8 mouse cellular contexts compared by ENCODE assay signal in the genomic region with DNA sequence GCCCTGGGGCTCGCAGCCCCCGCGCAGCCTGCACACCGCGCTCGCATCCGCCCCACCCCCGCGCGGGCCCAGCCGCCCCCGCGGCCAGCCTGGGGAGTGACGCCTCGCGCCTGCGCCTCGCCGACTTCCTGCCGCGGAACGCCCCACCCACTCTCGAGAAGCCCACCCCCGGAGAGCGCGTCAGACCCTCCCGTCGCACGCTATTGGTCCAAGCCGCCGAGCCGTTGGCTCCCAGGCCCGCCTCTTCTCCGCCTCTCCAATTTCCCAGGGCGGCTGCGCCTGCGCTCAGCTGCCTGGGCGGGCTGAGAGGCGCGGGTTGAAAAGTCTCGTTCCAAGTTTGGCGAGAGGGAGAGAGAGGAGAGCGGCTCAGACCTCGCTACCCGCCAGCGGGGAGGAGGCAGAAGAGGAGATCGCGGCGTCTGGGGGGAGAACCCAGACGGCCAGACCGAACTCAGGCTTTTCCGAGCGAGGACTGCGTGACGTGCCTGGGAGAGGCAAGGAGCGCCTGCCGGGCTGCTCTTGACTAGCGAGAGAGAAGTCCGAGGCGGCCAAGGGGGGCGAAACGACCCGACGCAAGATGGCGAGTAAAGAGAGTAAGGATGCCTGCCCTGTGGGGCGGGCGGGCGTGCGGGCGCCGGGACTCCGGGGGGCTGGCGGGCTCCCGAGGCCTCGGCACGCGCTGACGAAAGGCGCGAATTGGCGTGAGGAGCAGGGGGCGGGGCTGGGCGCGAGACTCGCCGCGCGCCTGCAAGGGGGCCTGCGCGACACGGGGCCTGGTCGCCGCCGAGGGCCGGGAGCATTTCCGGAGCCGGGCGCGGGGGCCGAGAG. TPM values are rescaled to one million over a fixed set of nuclear protein-coding genes. Genes with fewer than 3 reads are reported as not detected.
DNase-seq lines count a peak whose midpoint lies in the region; ATAC-seq and TF ChIP-seq lines count a peak whose summit lies in the region.

A gene (plus strand): TSS at position 288 of the 828 bp plus-strand sequence.

- H3K27me3 ChIP-seq in forebrain, embryonic 16.5 days (replicated peaks; ENCODE audit: control insufficient read depth, insufficient read depth, low read length), result no peaks in the 10 kb centered on the region
- H3K27me3 ChIP-seq in lung, embryonic 15.5 days, result no peaks in the 10 kb centered on the region

- peak within 1 kb of the TSS; percentile 61 for H3K4me2 ChIP-seq in forebrain, embryonic 16.5 days (ENCODE audit: low read length)
- H3K4me2 ChIP-seq in lung, embryonic 15.5 days, result peak within 1 kb of the TSS; percentile 51

- peak within 1 kb of the TSS; percentile 84 to 86 for H3K4me3 ChIP-seq in ES-E14 (ENCODE audit: insufficient read depth in 1 of 2, low read depth in 1 of 2, low read length in 2 of 2, poor library complexity in 1 of 2, severe bottlenecking in 1 of 2)
- peak within 1 kb of the TSS; percentile 70 for H3K4me3 ChIP-seq in forebrain, embryonic 16.5 days (replicated peaks; ENCODE audit: low read length)
- H3K4me3 ChIP-seq in lung, embryonic 15.5 days, result peak within 1 kb of the TSS; percentile 68

- no peaks in the 10 kb centered on the region for H3K9me3 ChIP-seq in ES-E14 (ENCODE audit: control insufficient read depth, insufficient read depth, low read depth, low read length)
- no peaks in the 10 kb centered on the region for H3K9me3 ChIP-seq in forebrain, embryonic 16.5 days (ENCODE audit: control insufficient read depth, low read length)
- H3K9me3 ChIP-seq in lung, embryonic 15.5 days, result no peaks in the 10 kb centered on the region

- 32% methylated on average over 44 of the region's 100 CpGs for WGBS in forebrain, embryonic 16.5 days
- 10% methylated on average over 33 of the region's 100 CpGs for WGBS in lung, embryonic 15.5 days

- peak within 1 kb of the TSS; percentile 94 for H3K9ac ChIP-seq in ES-E14 (ENCODE audit: insufficient read depth, low read depth, low read length, poor library complexity, severe bottlenecking)
- peak within 1 kb of the TSS; percentile 68 for H3K9ac ChIP-seq in forebrain, embryonic 16.5 days (replicated peaks; ENCODE audit: low read depth, low read length)
- H3K9ac ChIP-seq in lung, embryonic 15.5 days, result peak within 1 kb of the TSS; percentile 77

- ATAC-seq in forebrain, embryonic 16.5 days, result peak; percentile 98
- peak; percentile 97 for ATAC-seq in lung, embryonic 15.5 days (ENCODE audit: borderline replicate concordance, extremely low read depth, low FRiP score, low TSS enrichment)

- in situ Hi-C loops in ES-E14 (cut with MboI; ENCODE audit: low sequenced_read_pairs in 2 of 2, unreplicated experiment in 2 of 2), result no loop called here

- DNase-seq in ES-E14 (ENCODE audit: low read depth, low spot score), result peak; percentile 72
- DNase-seq in cerebellum, adult 11-12 months, result peak; percentile 94
- peak; percentile 84 to 87 for DNase-seq in heart, postnatal 36 days
- DNase-seq in layer of hippocampus, adult 8-10 months (ENCODE audit: low spot score in 2 of 2), result peak; percentile 89
- peak; percentile 93 for DNase-seq in ovary, adult 18-20 months (ENCODE audit: low spot score)
- peak; percentile 94 for DNase-seq in thymus, postnatal 0 days (ENCODE audit: low spot score)

- H3K27ac ChIP-seq in ES-E14 (ENCODE audit: insufficient read depth, low read depth, low read length, poor library complexity, severe bottlenecking), result peak within 1 kb of the TSS; percentile 97
- peak within 1 kb of the TSS; percentile 90 for H3K27ac ChIP-seq in forebrain, embryonic 16.5 days (ENCODE audit: low read length)
- peak within 1 kb of the TSS; percentile 99 for H3K27ac ChIP-seq in lung, embryonic 15.5 days

- intact Hi-C loops in heart, postnatal 36 days (cut with DNase I), result loop anchor here (2.0 to 5.0 kb wide), 3 partner anchors 24 to 127 kb away; a partner anchor contains a TSS

- H3K36me3 ChIP-seq in ES-E14 (ENCODE audit: control insufficient read depth, insufficient read depth, low read length, poor library complexity, severe bottlenecking), result peaks cover 8% of the 10 kb centered on the region; the same call in 1 of the 2 replicates
- H3K36me3 ChIP-seq in forebrain, embryonic 16.5 days (ENCODE audit: control insufficient read depth, insufficient read depth), result no peaks in the 10 kb centered on the region
- H3K36me3 ChIP-seq in lung, embryonic 15.5 days, result 0 out of 2 replicates have a peak, but pooled peaks cover 5% of the 10 kb centered on the region

- peaks cover 2 to 4% of the 10 kb centered on the region in 2 experiments; a peak in 3 of 4 replicates for H3K4me1 ChIP-seq in ES-E14 (ENCODE audit: control insufficient read depth in 2 of 2, insufficient read depth in 2 of 2, low read length in 2 of 2, poor library complexity in 1 of 2)
- peaks cover 7% of the 10 kb centered on the region for H3K4me1 ChIP-seq in forebrain, embryonic 16.5 days (replicated peaks; ENCODE audit: control insufficient read depth, insufficient read depth, low read length)
- H3K4me1 ChIP-seq in lung, embryonic 15.5 days, result peaks cover 5% of the 10 kb centered on the region; the same call in 1 of the 2 replicates

TF ChIP-seq in ES-E14, 5 proteins besides CTCF, POLR2A, EP300 and RAD21:
- TF ChIP-seq HCFC1 (IDR thresholded peaks at IDR 0.05; ENCODE audit: borderline replicate concordance, insufficient read depth, low read length) (no peak), CHD2 (IDR thresholded peaks at IDR 0.05; ENCODE audit: low read depth, low read length) (no peak), MAFK (IDR thresholded peaks at IDR 0.05; ENCODE audit: insufficient read depth, low read depth, low read length) (no peak), ZNF384 (IDR thresholded peaks at IDR 0.05; ENCODE audit: low read depth, low read length) (no peak), ZC3H11A (IDR thresholded peaks at IDR 0.05; ENCODE audit: borderline replicate concordance, low read depth, low read length) (no peak)

RNA-seq across cellular contexts. Expression of the gene that starts here (rescaled TPM):
- 158 and 276 TPM in 2 replicates for total RNA-seq in ES-E14 (2012; rRNA removed)
- polyA plus RNA-seq in forebrain, embryonic 16.5 days (2015; fragmentation: Nextera tagmentation; extraction: Ambion mirVana), result 231 and 261 TPM in 2 replicates
- total RNA-seq in heart, postnatal 36 days (2021), result 100 to 1,000 TPM; 155 to 167 TPM
- total RNA-seq in layer of hippocampus, adult 8-10 months (2022), result 100 to 1,000 TPM; 148 to 170 (median 161) TPM
- 559 and 561 TPM in 2 replicates for polyA plus RNA-seq in lung, embryonic 15.5 days (2015; fragmentation: Nextera tagmentation; extraction: Ambion mirVana)
- 367 and 379 TPM in 2 replicates for polyA plus RNA-seq in thymus, postnatal 0 days (2015; fragmentation: Nextera tagmentation; extraction: Ambion mirVana)

Comparison
In these comparisons a context has a peak if more than half of its experiments do, and no peak if none do; other contexts are left out.
1. Peak in every context shown above with its lines: DNase-seq, ATAC-seq, H3K4me3 ChIP-seq and H3K27ac ChIP-seq.